Mouse (Mus musculus) gastrocnemius, postnatal 25 days (tissue): Measurements from ENCODE around the gene Opa3. TPM values are rescaled to one million over a fixed set of nuclear protein-coding genes. Genes with fewer than 3 reads are reported as not detected.

Source experiments
- DNase-seq: peaks from one replicate; pipeline ENCODE4 v3.0.0; 2022
- total RNA-seq, 2 experiments: library from RNA; stranded (reverse); gene quantifications; 1 replicate in 1 of 2; 2 replicates in 1 of 2; pipeline ENCODE4 v1.2.3; 2021

Opa3 gene
- total RNA-seq, 2 experiments from 2014 or later, result 39.4 to 41.3 TPM

- DNase-seq, result no peak
Observed at GRCm38 (mm10) chr7:19214940-19215339, 13.2 kb upstream of the Opa3 start.

- DNase-seq, result no peak
Observed at GRCm38 (mm10) chr7:19217492-19217891, 10.6 kb upstream of the Opa3 start.

GRCm38 (mm10) chr7:19217944-19218343 is 10.2 kb upstream of the Opa3 start:
- DNase-seq, result no peak

GRCm38 (mm10) chr7:19220061-19220460 is 8.1 kb upstream of the Opa3 start:
- DNase-seq, result no peak

GRCm38 (mm10) chr7:19222189-19222588 is 5.9 kb upstream of the Opa3 start:
- no peak for DNase-seq

GRCm38 (mm10) chr7:19222875-19223274 is 5.3 kb upstream of the Opa3 start:
- DNase-seq, result no peak

- no peak for DNase-seq
Observed at GRCm38 (mm10) chr7:19224933-19225332, 3.2 kb upstream of the Opa3 start.

GRCm38 (mm10) chr7:19226817-19227797 is 1.0 kb upstream of the Opa3 start:
- no peak for DNase-seq

GRCm38 (mm10) chr7:19228793-19229148 is 637 bp downstream of the Opa3 start:
- no peak for DNase-seq

GRCm38 (mm10) chr7:19229404-19229803 is 1.3 kb downstream of the Opa3 start:
- DNase-seq, result no peak

- DNase-seq, result no peak
Observed at GRCm38 (mm10) chr7:19230041-19230580, 2.0 kb downstream of the Opa3 start.

GRCm38 (mm10) chr7:19230899-19231298 is 2.8 kb downstream of the Opa3 start:
- no peak for DNase-seq

GRCm38 (mm10) chr7:19231849-19232248 is 3.7 kb downstream of the Opa3 start:
- DNase-seq, result no peak

- no peak for DNase-seq
Observed at GRCm38 (mm10) chr7:19234652-19235051, 6.5 kb downstream of the Opa3 start.

- DNase-seq, result no peak
Observed at GRCm38 (mm10) chr7:19235092-19235671, 7.0 kb downstream of the Opa3 start.

GRCm38 (mm10) chr7:19236411-19236810 is 8.3 kb downstream of the Opa3 start:
- DNase-seq, result no peak

GRCm38 (mm10) chr7:19238344-19238743 is 10.2 kb downstream of the Opa3 start:
- DNase-seq, result peak; percentile 41

- peak; percentile 82 for DNase-seq
Observed at GRCm38 (mm10) chr7:19239423-19239822, 11.3 kb downstream of the Opa3 start.

GRCm38 (mm10) chr7:19239986-19240385 is 11.9 kb downstream of the Opa3 start:
- DNase-seq, result no peak

- DNase-seq, result no peak
Observed at GRCm38 (mm10) chr7:19240905-19241463, 12.8 kb downstream of the Opa3 start.

- DNase-seq, result no peak
Observed at GRCm38 (mm10) chr7:19242005-19242404, 13.9 kb downstream of the Opa3 start.

GRCm38 (mm10) chr7:19243858-19244257 is 15.7 kb downstream of the Opa3 start:
- no peak for DNase-seq

GRCm38 (mm10) chr7:19245083-19245482 is 16.9 kb downstream of the Opa3 start:
- no peak for DNase-seq
